Mouse (Mus musculus): ENCODE measurements around the gene Gpr161. TPM values are rescaled to one million over a fixed set of nuclear protein-coding genes. Genes with fewer than 3 reads are reported as not detected.

Gene Gpr161
- polyA plus RNA-seq, 1 experiment from 2014 or later, result 4.7 TPM

GRCm38 (mm10) chr1:165281351-165282221 lies 14.0 kb upstream of the Gpr161 start:
- Histone ChIP-seq H3K9ac (replicated peaks; ENCODE audit: low read depth, low read length) (peak overlapping the region; percentile 96), H3K27ac (ENCODE audit: low read length) (peak overlapping the region; percentile 81), H3K4me1 (replicated peaks; ENCODE audit: control insufficient read depth, insufficient read depth, low read length) (peaks cover 32% of the 10 kb centered on the region), H3K4me3 (replicated peaks; ENCODE audit: low read length) (peak overlapping the region; percentile 92), H3K4me2 (ENCODE audit: low read length) (peak overlapping the region; percentile 68), H3K27me3 (replicated peaks; ENCODE audit: control insufficient read depth, insufficient read depth, low read length) (no peaks in the 10 kb centered on the region), H3K36me3 (ENCODE audit: control insufficient read depth, insufficient read depth) (no peaks in the 10 kb centered on the region), H3K9me3 (ENCODE audit: control insufficient read depth, low read length) (no peaks in the 10 kb centered on the region)
- ATAC-seq, result peak; percentile 84
- under 1% methylated on average over 43 of the region's 71 CpGs for WGBS

GRCm38 (mm10) chr1:165282222-165282966 lies 13.2 kb upstream of the Gpr161 start:
- peak overlapping the region; percentile 81 for H3K27ac ChIP-seq (ENCODE audit: low read length)
- peak overlapping the region; percentile 92 for H3K4me3 ChIP-seq (replicated peaks; ENCODE audit: low read length)
- H3K4me1 ChIP-seq (replicated peaks; ENCODE audit: control insufficient read depth, insufficient read depth, low read length), result peaks cover 32% of the 10 kb centered on the region
- peak overlapping the region; percentile 68 for H3K4me2 ChIP-seq (ENCODE audit: low read length)
- no peaks in the 10 kb centered on the region for H3K36me3 ChIP-seq (ENCODE audit: control insufficient read depth, insufficient read depth)
- peak; percentile 49 for ATAC-seq
- H3K9ac ChIP-seq (replicated peaks; ENCODE audit: low read depth, low read length), result peak overlapping the region; percentile 96
- no peaks in the 10 kb centered on the region for H3K27me3 ChIP-seq (replicated peaks; ENCODE audit: control insufficient read depth, insufficient read depth, low read length)
- no peaks in the 10 kb centered on the region for H3K9me3 ChIP-seq (ENCODE audit: control insufficient read depth, low read length)
- WGBS, result under 1% methylated on average over 28 of the region's 35 CpGs

GRCm38 (mm10) chr1:165282967-165283345 lies 12.6 kb upstream of the Gpr161 start:
- peak overlapping the region; percentile 92 for H3K4me3 ChIP-seq (replicated peaks; ENCODE audit: low read length)
- peaks cover 32% of the 10 kb centered on the region for H3K4me1 ChIP-seq (replicated peaks; ENCODE audit: control insufficient read depth, insufficient read depth, low read length)
- no peaks in the 10 kb centered on the region for H3K9me3 ChIP-seq (ENCODE audit: control insufficient read depth, low read length)
- no peaks in the 10 kb centered on the region for H3K36me3 ChIP-seq (ENCODE audit: control insufficient read depth, insufficient read depth)
- 13% methylated on average over 7 of the region's 7 CpGs for WGBS
- H3K27ac ChIP-seq (ENCODE audit: low read length), result no peak overlapping the region; the same call in 1 of the 2 replicates
- H3K9ac ChIP-seq (replicated peaks; ENCODE audit: low read depth, low read length), result peak overlapping the region; percentile 96
- ATAC-seq, result no peak
- H3K27me3 ChIP-seq (replicated peaks; ENCODE audit: control insufficient read depth, insufficient read depth, low read length), result no peaks in the 10 kb centered on the region
- H3K4me2 ChIP-seq (ENCODE audit: low read length), result peak overlapping the region; percentile 68

- H3K36me3 ChIP-seq (ENCODE audit: control insufficient read depth, insufficient read depth), result no peaks in the 10 kb centered on the region
- peaks cover 32% of the 10 kb centered on the region for H3K4me1 ChIP-seq (replicated peaks; ENCODE audit: control insufficient read depth, insufficient read depth, low read length)
- ATAC-seq, result no peak
- 58% methylated on average over 7 of the region's 7 CpGs for whole genome bisulfite sequencing
- no peaks in the 10 kb centered on the region for H3K9me3 ChIP-seq (ENCODE audit: control insufficient read depth, low read length)
- no peaks in the 10 kb centered on the region for H3K27me3 ChIP-seq (replicated peaks; ENCODE audit: control insufficient read depth, insufficient read depth, low read length)
- peak overlapping the region; percentile 92 for H3K4me3 ChIP-seq (replicated peaks; ENCODE audit: low read length)
- H3K27ac ChIP-seq (ENCODE audit: low read length), result no peak overlapping the region
- H3K9ac ChIP-seq (replicated peaks; ENCODE audit: low read depth, low read length), result no peak overlapping the region
- H3K4me2 ChIP-seq (ENCODE audit: low read length), result peak overlapping the region; percentile 68
These were observed 11.5 kb upstream of the Gpr161 start for GRCm38 (mm10) chr1:165284096-165284495.

- no peak for ATAC-seq
- H3K9ac ChIP-seq (replicated peaks; ENCODE audit: low read depth, low read length), result no peak overlapping the region
These were observed 7.4 kb upstream of the Gpr161 start for GRCm38 (mm10) chr1:165288165-165288564.

GRCm38 (mm10) chr1:165289831-165290230 lies 5.8 kb upstream of the Gpr161 start:
- 99% methylated on average over 4 of the region's 4 CpGs for WGBS
- no peak overlapping the region for H3K4me2 ChIP-seq (ENCODE audit: low read length)
- H3K9ac ChIP-seq (replicated peaks; ENCODE audit: low read depth, low read length), result no peak overlapping the region
- peaks cover 5% of the 10 kb centered on the region for H3K4me1 ChIP-seq (replicated peaks; ENCODE audit: control insufficient read depth, insufficient read depth, low read length)
- H3K27ac ChIP-seq (ENCODE audit: low read length), result no peak overlapping the region
- H3K9me3 ChIP-seq (ENCODE audit: control insufficient read depth, low read length), result no peaks in the 10 kb centered on the region
- no peaks in the 10 kb centered on the region for H3K27me3 ChIP-seq (replicated peaks; ENCODE audit: control insufficient read depth, insufficient read depth, low read length)
- H3K36me3 ChIP-seq (ENCODE audit: control insufficient read depth, insufficient read depth), result peaks cover 6% of the 10 kb centered on the region
- no peak for ATAC-seq
- no peak overlapping the region for H3K4me3 ChIP-seq (replicated peaks; ENCODE audit: low read length)

More at GRCm38 (mm10) chr1:165288165-165288564, 7.4 kb upstream of the Gpr161 start:
- no peaks in the 10 kb centered on the region for H3K27me3 ChIP-seq (replicated peaks; ENCODE audit: control insufficient read depth, insufficient read depth, low read length)
- peaks cover 18% of the 10 kb centered on the region for H3K4me1 ChIP-seq (replicated peaks; ENCODE audit: control insufficient read depth, insufficient read depth, low read length)
- 84% methylated on average over 9 of the region's 9 CpGs for WGBS
- peaks cover under 1% of the 10 kb centered on the region; the same call in 1 of the 2 replicates for H3K36me3 ChIP-seq (ENCODE audit: control insufficient read depth, insufficient read depth)
- H3K27ac ChIP-seq (ENCODE audit: low read length), result no peak overlapping the region
- no peak overlapping the region for H3K4me3 ChIP-seq (replicated peaks; ENCODE audit: low read length)
- no peak overlapping the region for H3K4me2 ChIP-seq (ENCODE audit: low read length)
- H3K9me3 ChIP-seq (ENCODE audit: control insufficient read depth, low read length), result no peaks in the 10 kb centered on the region

- Histone ChIP-seq H3K9ac (replicated peaks; ENCODE audit: low read depth, low read length) (no peak overlapping the region), H3K4me3 (replicated peaks; ENCODE audit: low read length) (no peak overlapping the region), H3K4me2 (ENCODE audit: low read length) (no peak overlapping the region), H3K27ac (ENCODE audit: low read length) (no peak overlapping the region), H3K4me1 (replicated peaks; ENCODE audit: control insufficient read depth, insufficient read depth, low read length) (no peaks in the 10 kb centered on the region), H3K36me3 (ENCODE audit: control insufficient read depth, insufficient read depth) (peaks cover 9% of the 10 kb centered on the region), H3K27me3 (replicated peaks; ENCODE audit: control insufficient read depth, insufficient read depth, low read length) (no peaks in the 10 kb centered on the region), H3K9me3 (ENCODE audit: control insufficient read depth, low read length) (no peaks in the 10 kb centered on the region)
- 87% methylated on average over 6 of the region's 6 CpGs for WGBS
- ATAC-seq, result no peak
These were observed 4.0 kb upstream of the Gpr161 start for GRCm38 (mm10) chr1:165291606-165292005.

GRCm38 (mm10) chr1:165301108-165301507 lies 5.5 kb downstream of the Gpr161 start:
- 81% methylated on average over 3 of the region's 3 CpGs for WGBS

GRCm38 (mm10) chr1:165301567-165301966 lies 6.0 kb downstream of the Gpr161 start:
- no peaks in the 10 kb centered on the region for H3K27me3 ChIP-seq (replicated peaks; ENCODE audit: control insufficient read depth, insufficient read depth, low read length)
- no peak overlapping the region for H3K4me3 ChIP-seq (replicated peaks; ENCODE audit: low read length)
- peaks cover 22% of the 10 kb centered on the region for H3K4me1 ChIP-seq (replicated peaks; ENCODE audit: control insufficient read depth, insufficient read depth, low read length)
- no peaks in the 10 kb centered on the region for H3K9me3 ChIP-seq (ENCODE audit: control insufficient read depth, low read length)
- 38% methylated on average over 2 of the region's 2 CpGs for WGBS
- no peak overlapping the region for H3K4me2 ChIP-seq (ENCODE audit: low read length)
- no peak overlapping the region for H3K27ac ChIP-seq (ENCODE audit: low read length)
- H3K9ac ChIP-seq (replicated peaks; ENCODE audit: low read depth, low read length), result no peak overlapping the region
- ATAC-seq, result peak; percentile 70
- peaks cover 6% of the 10 kb centered on the region for H3K36me3 ChIP-seq (ENCODE audit: control insufficient read depth, insufficient read depth)

More at GRCm38 (mm10) chr1:165301108-165301507, 5.5 kb downstream of the Gpr161 start:
- no peaks in the 10 kb centered on the region for H3K9me3 ChIP-seq (ENCODE audit: control insufficient read depth, low read length)
- peaks cover 22% of the 10 kb centered on the region for H3K4me1 ChIP-seq (replicated peaks; ENCODE audit: control insufficient read depth, insufficient read depth, low read length)
- H3K4me2 ChIP-seq (ENCODE audit: low read length), result no peak overlapping the region
- no peak overlapping the region for H3K27ac ChIP-seq (ENCODE audit: low read length)
- no peaks in the 10 kb centered on the region for H3K27me3 ChIP-seq (replicated peaks; ENCODE audit: control insufficient read depth, insufficient read depth, low read length)
- no peak overlapping the region for H3K9ac ChIP-seq (replicated peaks; ENCODE audit: low read depth, low read length)
- H3K4me3 ChIP-seq (replicated peaks; ENCODE audit: low read length), result no peak overlapping the region
- H3K36me3 ChIP-seq (ENCODE audit: control insufficient read depth, insufficient read depth), result peaks cover 2% of the 10 kb centered on the region; the same call in 1 of the 2 replicates
- no peak for ATAC-seq

Data from forebrain, embryonic 16.5 days (tissue).